Comparison of ENCODE assay signal across 27 mouse cellular contexts in genomic region chr1:128470786-128471185, GRCm38 (mm10). TPM values are rescaled to one million over a fixed set of nuclear protein-coding genes. Genes with fewer than 3 reads are reported as not detected.
DNase-seq lines count a peak whose midpoint lies in the region; ATAC-seq lines count a peak whose summit lies in the region.
"Had no signal": no experiment of that assay in that cellular context is flagged by ENCODE, and none has a peak within 500 bp of the region (broad histone marks: within the 10 kb centered on the region; RNA-seq: fewer than 3 reads in every experiment).

No protein-coding gene starts in this region.

- ATAC-seq in cerebellum, adult (ENCODE audit: insufficient number of reproducible peaks, low FRiP score, low TSS enrichment) = no peak
- no peak for ATAC-seq in hindbrain, embryonic 16.5 days
- ATAC-seq: activated CD4-positive, CD25-positive, alpha-beta regulatory T cell, adult 4 months; forebrain, embryonic 13.5 days; liver, postnatal 0 days; lung, postnatal 0 days; midbrain, embryonic 13.5 days had no signal

- WGBS in hindbrain, embryonic 10.5 days = 67% methylated on average over 2 of the region's 2 CpGs
- 37% methylated on average over 2 of the region's 2 CpGs for WGBS in hindbrain, embryonic 16.5 days

- no peak overlapping the region for H3K9ac ChIP-seq in hindbrain, embryonic 16.5 days (ENCODE audit: low read depth, low read length)
- H3K9ac ChIP-seq: embryonic facial prominence, embryonic 12.5 days; forebrain, embryonic 13.5 days; heart, embryonic 12.5 days; hindbrain, embryonic 13.5 days; liver, postnatal 0 days; midbrain, embryonic 13.5 days had no signal

- peak; percentile 58 to 69 for DNase-seq in cerebellum, postnatal 10 days
- DNase-seq in hindbrain, embryonic 10.5 days (ENCODE audit: low spot score) = no peak
- peak; percentile 33 for DNase-seq in brain, adult 2 months (ENCODE audit: low read depth, low spot score)
- DNase-seq in layer of hippocampus, adult 9-10 months (ENCODE audit: low spot score) = peak; percentile 20
- DNase-seq in thymus, postnatal 14 days = no peak
- DNase-seq in thymus, postnatal 10 days (ENCODE audit: low spot score in 2 of 2) = no peak
- DNase-seq: adrenal gland, adult 8-10 months; cerebellum, adult 9-11 months; gastrocnemius, postnatal 14 days; heart, adult 18-20 months; heart, postnatal 14 days; kidney, adult 9 months; kidney, postnatal 25 days; liver, postnatal 0 days; right cerebral cortex, postnatal 14 days; spleen, adult 18-20 months had no signal

- no peaks in the 10 kb centered on the region for H3K27me3 ChIP-seq in hindbrain, embryonic 10.5 days (ENCODE audit: insufficient read depth, poor library complexity, severe bottlenecking)
- H3K27me3 ChIP-seq in hindbrain, embryonic 16.5 days (replicated peaks; ENCODE audit: control insufficient read depth, insufficient read depth, low read length) = no peaks in the 10 kb centered on the region
- H3K27me3 ChIP-seq: embryonic facial prominence, embryonic 12.5 days; forebrain, embryonic 13.5 days; heart, embryonic 12.5 days; hindbrain, embryonic 13.5 days; midbrain, embryonic 13.5 days had no signal

- H3K4me3 ChIP-seq in hindbrain, embryonic 10.5 days = no peak overlapping the region
- H3K4me3 ChIP-seq in hindbrain, embryonic 16.5 days (ENCODE audit: low read length) = no peak overlapping the region
- H3K4me3 ChIP-seq: embryonic facial prominence, embryonic 12.5 days; forebrain, embryonic 13.5 days; heart, embryonic 12.5 days; hindbrain, embryonic 13.5 days; limb, embryonic 10.5 days; midbrain, embryonic 13.5 days had no signal

- H3K27ac ChIP-seq in hindbrain, embryonic 10.5 days = peak overlapping the region; percentile 90
- H3K27ac ChIP-seq in hindbrain, embryonic 16.5 days (ENCODE audit: low read depth, low read length) = no peak overlapping the region
- H3K27ac ChIP-seq: embryonic facial prominence, embryonic 12.5 days; limb, embryonic 10.5 days had no signal

- H3K4me1 ChIP-seq in hindbrain, embryonic 10.5 days (replicated peaks) = peaks cover 36% of the 10 kb centered on the region
- peaks cover 14% of the 10 kb centered on the region for H3K4me1 ChIP-seq in hindbrain, embryonic 16.5 days (ENCODE audit: control insufficient read depth, insufficient read depth, low read depth, low read length)

- no peaks in the 10 kb centered on the region for H3K36me3 ChIP-seq in hindbrain, embryonic 10.5 days
- H3K36me3 ChIP-seq in hindbrain, embryonic 16.5 days (ENCODE audit: control insufficient read depth, insufficient read depth, low read length) = no peaks in the 10 kb centered on the region
- H3K36me3 ChIP-seq: embryonic facial prominence, embryonic 12.5 days; heart, embryonic 12.5 days; hindbrain, embryonic 13.5 days; limb, embryonic 10.5 days; midbrain, embryonic 13.5 days had no signal

- H3K4me2 ChIP-seq in hindbrain, embryonic 16.5 days (ENCODE audit: low read length) = no peak overlapping the region
- H3K4me2 ChIP-seq: embryonic facial prominence, embryonic 12.5 days; forebrain, embryonic 13.5 days; heart, embryonic 12.5 days; hindbrain, embryonic 13.5 days; liver, embryonic 11.5 days; midbrain, embryonic 13.5 days had no signal

- H3K9me3 ChIP-seq in hindbrain, embryonic 10.5 days = no peaks in the 10 kb centered on the region
- no peaks in the 10 kb centered on the region for H3K9me3 ChIP-seq in hindbrain, embryonic 16.5 days (ENCODE audit: control insufficient read depth, low read length)
- H3K9me3 ChIP-seq: embryonic facial prominence, embryonic 12.5 days; forebrain, embryonic 13.5 days; heart, embryonic 12.5 days; hindbrain, embryonic 13.5 days; limb, embryonic 10.5 days; midbrain, embryonic 13.5 days had no signal

RNA-seq across cellular contexts. Expression of gene Dars, which starts 53.6 kb away (rescaled TPM):
- polyA plus RNA-seq in hindbrain, embryonic 10.5 days (2016; fragmentation: Nextera tagmentation; extraction: Ambion mirVana) = 200 and 214 TPM in 2 replicates
- polyA plus RNA-seq in hindbrain, embryonic 16.5 days (2015; fragmentation: Nextera tagmentation; extraction: Ambion mirVana) = 140 and 141 TPM in 2 replicates

Comparison
In these comparisons a context has a peak if more than half of its experiments do, and no peak if none do; other contexts are left out.
1. DNase-seq: peak in cerebellum, postnatal 10 days (2 of 2), brain, adult 2 months (single experiment) and layer of hippocampus, adult 9-10 months (single experiment); none in hindbrain, embryonic 10.5 days (single experiment), thymus, postnatal 14 days (single experiment) and thymus, postnatal 10 days (0 of 2).